Mouse (Mus musculus) left cerebral cortex, adult 8-10 months (tissue): ENCODE results near the gene Rbl2. TPM values are rescaled to one million over a fixed set of nuclear protein-coding genes. Genes with fewer than 3 reads are reported as not detected.

Experiments
- DNase-seq, 2 experiments: peaks; one replicate each; pipeline ENCODE4 v3.0.0; 2022; ENCODE audit warnings: low spot score in 2 of 2
- total RNA-seq, 4 experiments: library from RNA; stranded (reverse); gene quantifications; 2 replicates each; pipeline ENCODE4 v1.2.4; 2022

Gene Rbl2
- total RNA-seq, 4 experiments from 2014 or later, result 36.3 to 42.8 (median 40.1) TPM

DNA sequence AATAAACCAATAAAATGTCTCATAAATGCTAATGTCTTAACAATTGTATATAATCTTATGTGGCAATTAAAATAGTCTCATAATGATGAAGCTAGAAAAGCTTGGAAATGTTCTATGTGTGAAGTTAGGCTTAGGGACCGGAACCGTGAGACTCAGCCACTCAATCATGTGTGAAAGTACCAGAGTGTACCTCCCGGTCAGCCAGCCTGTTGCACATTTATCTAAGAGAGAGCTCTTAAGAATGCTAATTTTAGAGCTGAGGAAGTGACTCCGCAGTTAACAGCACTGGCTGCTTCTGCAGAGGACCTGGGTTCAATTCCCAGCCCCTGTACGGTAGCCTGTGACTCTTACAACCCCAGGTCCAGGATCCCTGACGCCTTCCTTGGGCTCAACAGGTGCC, 28.2 kb downstream of the Rbl2 start:
- DNase-seq, result no peak

DNA sequence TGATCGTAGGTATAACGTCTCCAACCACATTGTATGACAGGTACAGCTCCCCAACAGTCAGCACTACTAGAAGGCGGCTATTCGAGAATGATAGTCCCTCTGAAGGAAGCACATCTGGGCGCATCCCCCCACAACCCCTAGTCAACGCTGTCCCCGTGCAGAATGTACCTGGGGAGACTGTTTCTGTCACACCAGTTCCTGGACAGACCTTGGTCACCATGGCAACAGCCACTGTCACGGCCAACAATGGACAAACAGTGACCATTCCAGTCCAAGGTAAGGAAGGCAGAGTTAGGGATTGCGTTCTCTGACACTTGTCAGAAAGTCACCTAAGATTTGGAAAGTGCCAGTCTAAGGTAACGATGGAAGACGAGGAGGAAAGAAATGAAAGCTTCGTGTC, 36.4 kb downstream of the Rbl2 start:
- no peak for DNase-seq

DNA sequence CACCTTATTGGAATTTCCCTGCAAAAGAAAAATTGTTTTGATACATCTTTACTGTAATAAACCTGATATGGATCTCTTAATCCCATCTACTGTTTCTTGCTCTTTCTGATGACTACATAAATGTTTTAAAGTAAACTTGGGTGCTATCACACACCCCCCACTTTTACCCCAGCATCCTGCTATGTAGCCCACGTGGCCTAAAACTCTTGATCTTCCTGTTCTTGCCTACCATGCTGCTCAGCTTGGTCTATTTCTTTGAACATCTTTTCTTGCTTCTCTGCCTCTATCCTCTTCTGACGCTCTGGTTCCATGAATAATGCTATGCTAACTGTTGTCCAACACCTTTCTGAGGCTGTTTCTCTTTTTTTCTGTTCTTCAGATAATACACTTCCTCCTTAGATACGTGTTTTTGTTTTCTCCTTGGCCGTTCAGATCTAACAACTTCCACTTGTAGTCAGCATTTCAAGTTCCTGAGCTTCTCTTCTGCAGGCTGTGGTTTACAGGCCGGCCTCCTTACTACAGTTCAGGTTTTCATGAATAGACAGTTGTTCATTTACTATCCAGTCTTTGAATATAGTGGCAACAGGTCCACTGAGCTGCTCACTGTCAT, 42.1 kb downstream of the Rbl2 start:
- DNase-seq, result no peak

DNA sequence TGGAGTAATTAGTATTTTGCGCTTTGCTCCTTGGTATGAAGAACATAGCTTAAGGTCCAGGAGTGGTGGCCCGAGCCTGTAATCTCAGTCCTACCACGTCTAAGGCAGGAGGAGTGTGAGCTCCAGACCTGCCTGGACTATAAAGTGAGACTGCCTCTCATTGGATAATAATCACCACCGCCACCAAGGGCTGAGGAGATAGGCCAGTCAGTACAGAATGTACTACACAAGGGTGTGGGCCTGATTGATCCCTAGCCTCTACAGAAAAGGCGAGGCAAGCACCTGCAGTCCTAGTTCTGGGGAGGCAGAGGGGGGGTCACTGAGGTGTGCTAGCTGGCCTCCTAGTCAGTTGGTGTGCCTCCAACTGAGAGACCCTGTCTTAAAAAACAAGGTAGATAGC, 44.6 kb downstream of the Rbl2 start:
- no peak for DNase-seq

DNA sequence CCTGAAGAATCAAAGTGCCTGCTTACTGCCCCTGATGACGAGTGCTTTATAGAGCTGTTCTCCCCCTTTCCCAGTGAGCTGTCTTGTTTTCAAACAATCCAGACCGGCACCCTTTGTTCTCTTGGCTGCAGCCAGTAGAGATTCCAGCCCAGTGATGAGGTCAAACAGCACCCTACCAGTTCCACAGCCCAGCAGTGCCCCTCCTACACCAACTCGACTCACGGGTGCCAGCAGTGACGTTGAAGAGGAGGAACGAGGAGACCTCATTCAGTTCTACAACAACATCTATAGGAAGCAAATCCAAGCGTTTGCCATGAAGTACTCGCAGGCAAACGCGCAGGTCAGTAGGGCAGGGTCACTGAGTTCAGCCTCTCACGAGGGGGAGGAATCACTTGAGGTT, 45.1 kb downstream of the Rbl2 start:
- no peak for DNase-seq

DNA sequence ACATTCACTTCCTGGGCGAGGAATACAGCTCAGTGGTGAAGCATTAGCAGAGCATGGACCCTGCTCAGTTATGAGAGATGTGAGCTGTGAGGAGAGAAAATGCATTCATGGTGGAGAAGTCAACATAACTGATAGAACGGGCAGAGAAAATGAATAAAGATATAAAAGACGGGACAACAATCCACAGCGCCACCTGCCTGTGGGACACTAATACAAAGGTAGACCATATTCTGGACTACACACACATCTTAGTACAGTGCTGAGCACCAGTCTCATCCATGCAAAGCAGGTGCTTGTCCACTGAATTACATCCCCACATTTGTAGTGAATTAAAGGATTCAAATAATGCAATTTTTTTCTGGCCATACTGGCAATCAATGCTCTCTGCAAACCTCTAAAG, 47.7 kb downstream of the Rbl2 start:
- DNase-seq, result no peak

DNA sequence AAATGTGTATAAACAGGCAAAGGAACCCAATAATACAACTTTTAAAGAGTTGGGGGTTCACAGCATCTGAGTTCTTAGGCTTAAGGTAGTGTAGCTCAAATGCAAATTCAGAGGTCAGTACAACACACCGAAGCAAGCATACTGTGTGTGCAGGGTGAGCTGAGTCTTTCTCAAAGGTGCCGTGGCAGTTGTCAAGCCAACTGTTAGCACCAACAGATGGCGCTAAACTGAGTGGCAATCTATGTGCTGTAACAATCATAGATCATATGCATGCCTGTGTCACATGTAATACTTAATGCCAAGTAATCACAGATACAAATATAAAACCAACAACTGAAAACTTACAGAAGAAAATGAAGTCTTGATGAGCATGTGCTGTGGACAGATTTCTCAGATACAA, 48.3 kb downstream of the Rbl2 start:
- no peak for DNase-seq

DNA sequence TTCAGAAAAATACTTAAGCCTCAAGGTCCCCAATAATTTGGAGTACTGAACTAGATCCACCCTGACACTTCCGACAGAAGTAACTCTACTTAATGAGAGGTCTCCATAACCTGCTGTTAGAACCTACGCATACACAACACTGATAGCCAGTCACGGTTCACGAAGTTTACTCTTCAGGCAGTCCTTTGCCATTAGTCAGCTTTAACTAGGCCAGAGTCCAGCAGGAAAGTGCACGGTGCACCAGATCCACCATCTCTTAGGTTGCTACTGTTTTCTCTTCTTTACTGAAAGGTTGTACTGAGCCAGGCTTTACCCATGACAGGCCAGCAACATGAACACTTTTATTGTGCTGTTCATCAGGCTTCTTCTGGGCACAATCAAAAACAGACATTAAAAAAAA, 54.5 kb downstream of the Rbl2 start:
- DNase-seq, result no peak

DNA sequence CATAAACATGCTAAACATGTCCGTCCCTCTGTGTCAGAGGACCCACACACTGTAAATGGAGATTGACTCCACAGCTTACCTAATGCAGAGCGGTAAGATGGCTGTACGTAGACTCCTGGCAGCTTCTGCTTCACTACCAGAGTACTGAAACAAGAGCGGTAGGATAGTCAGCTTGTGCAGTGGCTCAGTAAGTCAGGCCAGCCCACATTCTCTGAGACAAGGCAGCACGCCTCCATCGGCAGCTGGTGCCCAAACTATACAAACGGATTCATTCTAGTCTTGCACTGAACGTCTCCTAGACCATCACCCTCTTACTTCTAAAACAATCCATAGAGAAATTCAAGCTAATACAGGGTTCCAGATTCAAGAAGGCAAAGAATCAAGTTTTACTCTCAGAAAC, 56.9 kb downstream of the Rbl2 start:
- peak in 1 of 2 experiments; percentile 67 for DNase-seq

DNA sequence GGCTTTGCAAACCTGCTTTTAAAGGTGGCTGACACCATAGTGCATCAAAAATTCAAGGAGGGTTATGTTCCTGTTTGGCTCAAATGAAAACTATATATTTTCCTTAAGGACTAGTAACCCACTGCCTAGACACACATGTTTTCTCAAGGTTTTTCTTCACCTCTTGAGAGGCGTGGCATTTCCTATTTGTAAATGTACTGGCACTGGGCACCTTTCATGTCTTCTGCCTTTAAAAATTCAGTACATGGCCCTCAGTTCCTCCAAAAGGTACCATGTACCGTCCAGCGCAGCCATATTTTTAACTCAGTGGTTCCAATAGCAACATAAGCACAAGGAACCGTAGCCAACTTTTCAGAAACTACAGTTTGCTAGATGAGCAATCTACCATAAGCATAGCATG, 62.9 kb downstream of the Rbl2 start:
- no peak for DNase-seq

DNA sequence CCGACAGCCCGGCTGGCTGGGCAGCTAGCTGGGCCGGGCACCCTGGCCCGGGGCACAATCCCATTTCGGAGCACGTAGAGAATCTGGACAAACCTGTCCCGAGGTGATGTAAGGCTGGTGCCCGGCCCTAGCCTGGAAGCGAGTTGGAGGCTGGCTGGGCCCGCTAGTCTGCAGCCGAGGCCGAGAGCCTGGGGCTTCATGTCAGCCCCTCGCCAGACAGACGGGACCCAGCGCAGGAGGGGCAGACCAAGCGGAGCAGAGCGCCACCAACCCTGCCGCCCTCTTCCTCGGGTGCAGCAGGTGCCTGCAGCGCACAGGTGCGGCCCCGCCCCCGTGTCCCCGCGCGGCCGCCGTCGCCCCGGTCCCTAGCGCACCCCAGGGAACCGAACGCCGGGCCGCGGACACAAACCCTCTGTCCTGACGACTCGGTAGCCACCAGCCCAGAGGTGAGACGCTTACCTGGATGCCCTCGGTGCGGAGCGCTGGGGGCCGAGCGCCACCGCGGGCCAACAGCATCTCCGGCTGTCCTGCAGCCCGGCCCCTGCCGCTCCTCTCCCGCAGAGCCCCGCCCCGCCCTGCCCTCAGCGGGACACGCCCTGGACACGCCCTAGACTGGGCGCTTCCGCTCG, 63.7 kb downstream of the Rbl2 start:
- no peak for DNase-seq

DNA sequence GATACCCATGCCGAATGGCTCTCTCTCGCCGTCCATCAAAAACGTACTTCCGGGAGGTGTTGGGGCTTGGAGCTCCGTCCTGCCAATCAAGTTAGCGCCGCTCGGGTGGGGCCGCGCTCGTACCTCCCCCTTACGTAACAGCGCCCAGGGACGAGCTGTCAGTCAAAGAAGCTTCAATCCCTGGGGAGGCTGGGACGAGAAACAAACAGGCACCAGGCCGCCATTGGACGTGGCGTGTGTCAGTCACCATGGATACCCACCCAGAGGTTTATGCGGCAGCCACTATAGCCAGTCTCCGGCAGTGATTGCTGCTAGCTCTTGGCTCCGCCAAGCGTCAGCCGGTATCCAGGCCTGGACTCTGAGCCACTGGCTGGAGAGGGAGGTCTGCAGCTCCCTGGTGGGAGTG, 64.2 kb downstream of the Rbl2 start:
- DNase-seq, result peak; percentile 100

DNA sequence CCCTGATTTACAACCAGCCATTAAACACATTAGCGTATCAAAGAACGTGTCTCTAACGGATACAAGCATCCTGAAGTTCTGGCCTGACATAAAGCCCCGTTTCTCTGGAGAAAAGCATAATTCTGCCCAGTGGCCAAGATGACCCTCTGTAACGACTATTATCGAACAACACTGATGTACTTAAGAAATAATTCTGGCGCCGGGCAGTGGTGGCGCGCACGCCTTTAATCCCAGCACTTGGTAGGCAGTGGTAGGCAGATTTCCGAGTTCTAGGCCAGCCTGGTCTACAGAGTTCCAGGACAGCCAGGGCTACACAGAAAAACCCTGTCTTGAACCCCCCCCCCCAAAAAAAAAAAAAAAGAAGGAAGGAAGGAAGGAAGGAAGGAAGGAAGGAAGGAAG, 64.8 kb downstream of the Rbl2 start:
- DNase-seq, result no peak

DNA sequence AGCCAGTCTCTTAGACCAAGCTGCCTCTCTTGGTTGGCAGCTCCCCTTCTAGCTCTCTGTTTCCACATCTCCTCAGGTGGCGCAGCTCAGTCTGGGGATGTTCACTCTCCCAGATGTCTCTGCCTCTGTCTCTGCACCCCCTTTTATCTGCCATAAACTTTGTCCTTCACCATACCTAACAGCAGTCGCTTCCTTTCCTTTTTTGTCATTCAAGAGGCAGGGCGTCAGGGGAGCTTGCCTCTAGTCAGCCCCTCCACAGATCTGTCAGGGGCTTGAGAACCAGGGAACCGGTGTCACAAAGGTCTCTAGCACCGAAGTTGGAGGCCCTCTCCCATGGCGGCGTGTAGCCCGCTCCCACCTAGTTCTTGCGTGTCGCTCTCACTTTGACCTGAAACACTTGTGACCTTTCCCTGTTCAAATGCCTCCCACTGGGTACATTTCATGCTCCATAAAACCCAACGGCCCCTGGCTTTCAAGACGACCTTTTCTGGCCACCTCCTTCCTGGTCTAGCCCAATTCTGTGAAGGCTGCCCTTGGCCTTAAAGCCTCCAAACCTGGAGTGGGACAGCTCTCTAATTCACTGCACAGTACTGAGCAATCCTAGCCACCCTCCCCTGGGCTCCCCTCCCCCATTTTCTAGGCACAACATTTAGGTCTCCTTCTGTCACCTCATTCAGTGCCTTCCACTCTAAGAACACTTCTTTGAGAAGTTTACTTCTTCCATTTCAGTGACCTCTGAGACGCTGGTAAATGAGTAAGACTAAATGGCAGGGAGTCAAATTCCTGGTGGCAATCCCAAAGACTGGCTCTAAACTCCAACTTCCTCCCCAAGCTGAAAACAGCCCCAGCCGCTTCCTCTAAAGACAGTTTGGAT, 65.7 kb downstream of the Rbl2 start:
- DNase-seq, result no peak

DNA sequence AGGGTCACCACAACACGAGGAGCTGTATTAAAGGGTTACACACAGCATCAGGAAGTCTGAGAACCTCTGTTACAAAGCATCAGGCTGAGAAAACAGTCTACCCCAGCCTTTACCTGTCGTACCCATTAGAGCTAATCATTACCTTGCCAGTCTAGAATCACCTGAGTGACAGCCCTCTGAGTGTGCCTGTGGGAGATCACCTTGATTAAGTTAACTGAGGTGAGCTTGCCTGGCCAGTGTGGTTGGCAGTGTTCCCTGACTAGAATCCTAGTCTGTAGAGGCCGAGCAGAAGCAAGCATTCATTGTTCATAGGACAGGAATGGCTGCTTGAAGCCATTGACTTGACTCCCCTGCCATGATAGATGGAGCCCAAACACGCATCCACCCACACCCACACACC, 71.0 kb downstream of the Rbl2 start:
- DNase-seq, result no peak

DNA sequence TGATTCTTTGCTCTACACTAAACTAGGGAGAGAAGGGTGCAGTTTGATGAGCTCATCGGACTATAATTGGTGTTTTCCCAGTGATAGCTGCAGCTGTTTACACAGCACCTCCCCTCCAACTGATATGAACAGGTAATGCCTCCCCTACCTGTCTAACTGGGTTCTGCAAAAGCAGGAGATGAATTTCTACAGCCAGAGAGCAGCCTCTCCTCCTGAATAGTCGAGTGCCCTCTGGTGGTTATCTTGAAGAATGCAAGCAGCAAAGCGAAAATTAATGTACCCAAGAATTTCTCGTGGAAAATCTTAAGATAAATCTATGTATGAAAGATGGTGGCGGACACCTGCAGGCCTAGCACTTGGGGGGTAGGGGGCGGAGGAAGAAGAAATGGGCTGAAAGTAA, 77.9 kb downstream of the Rbl2 start:
- no peak for DNase-seq

DNA sequence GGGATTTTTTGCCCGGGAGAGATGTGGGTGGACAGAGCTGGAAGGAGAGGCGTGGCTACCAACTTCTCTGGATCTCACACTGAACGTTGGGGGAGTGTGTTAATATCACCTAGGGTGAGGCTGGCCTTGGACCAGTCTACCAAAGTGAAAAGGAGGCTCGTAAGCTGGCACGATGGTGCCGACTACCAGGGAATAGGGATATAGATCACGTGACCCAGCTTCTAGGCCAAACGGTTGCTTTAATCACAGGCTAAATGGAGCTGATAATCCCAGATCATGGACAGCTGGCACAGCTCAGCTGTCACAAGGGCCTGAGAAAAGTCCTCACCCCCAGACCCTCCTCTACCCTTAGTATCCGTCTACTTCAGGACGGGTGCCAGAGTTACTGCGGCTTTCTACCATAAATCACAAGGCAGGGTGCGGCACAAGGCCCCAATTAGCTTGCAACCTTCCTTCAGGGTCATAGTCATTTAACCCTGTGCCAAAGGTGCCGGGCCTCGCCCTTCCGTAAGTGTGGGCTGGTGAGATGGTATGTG, 78.9 kb downstream of the Rbl2 start:
- no peak for DNase-seq

DNA sequence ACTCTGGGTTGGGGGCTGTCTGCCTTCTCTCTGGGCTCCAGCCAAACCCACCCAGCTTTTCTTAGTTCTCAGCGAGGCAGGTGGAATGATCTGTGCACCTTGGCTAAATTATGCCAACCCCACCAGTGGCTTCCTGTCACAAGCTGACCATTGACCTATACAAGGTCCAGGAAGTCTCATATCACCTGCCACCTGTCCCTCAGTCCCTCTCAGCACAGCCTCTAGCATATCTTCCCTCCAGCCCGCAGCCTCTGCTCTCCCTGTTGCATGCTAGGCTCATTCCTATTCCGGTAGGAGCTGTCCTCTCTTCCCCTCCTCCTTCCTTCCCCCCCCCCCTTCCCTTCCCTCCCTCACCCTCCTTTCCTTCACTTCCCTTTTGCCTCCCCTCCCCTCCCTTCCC, 79.4 kb downstream of the Rbl2 start:
- no peak for DNase-seq

DNA sequence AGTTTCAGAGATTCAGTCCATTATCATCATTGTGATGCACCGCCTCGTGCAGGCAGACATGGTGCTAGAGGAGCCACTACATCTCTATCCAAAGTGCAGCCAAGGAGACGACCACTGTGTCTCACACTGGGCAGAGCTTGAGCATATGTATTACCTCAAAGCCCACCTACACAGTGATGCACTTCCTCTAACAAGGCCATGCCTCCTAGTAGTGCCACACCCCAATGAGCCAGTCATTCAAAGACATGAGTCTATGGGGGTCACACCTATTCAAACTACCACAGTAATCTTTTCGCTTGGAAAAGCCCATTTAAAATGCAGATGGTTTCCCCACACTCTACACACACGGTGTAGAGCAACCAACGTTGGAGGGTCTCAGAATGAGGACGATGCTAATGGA, 81.7 kb downstream of the Rbl2 start:
- no peak for DNase-seq

DNA sequence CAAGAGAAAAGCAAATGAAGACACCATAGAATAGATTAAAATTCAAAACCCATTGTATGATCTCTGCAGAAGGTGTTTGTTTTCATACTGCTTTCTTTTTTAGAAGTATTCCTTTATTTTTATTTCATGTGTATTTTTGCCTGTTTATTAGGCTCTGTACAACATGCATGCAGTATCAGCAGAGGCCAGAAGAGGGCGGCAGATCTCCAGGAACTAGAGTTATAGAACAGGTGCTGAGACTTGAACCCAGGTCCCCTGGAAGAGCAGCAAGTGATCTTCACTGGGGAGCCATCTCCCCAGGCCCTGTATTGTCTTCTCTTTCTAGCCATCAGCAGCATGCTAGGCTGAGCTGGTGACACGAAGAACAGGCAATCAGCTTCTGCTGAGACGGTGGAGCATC, 84.0 kb downstream of the Rbl2 start:
- no peak for DNase-seq

DNA sequence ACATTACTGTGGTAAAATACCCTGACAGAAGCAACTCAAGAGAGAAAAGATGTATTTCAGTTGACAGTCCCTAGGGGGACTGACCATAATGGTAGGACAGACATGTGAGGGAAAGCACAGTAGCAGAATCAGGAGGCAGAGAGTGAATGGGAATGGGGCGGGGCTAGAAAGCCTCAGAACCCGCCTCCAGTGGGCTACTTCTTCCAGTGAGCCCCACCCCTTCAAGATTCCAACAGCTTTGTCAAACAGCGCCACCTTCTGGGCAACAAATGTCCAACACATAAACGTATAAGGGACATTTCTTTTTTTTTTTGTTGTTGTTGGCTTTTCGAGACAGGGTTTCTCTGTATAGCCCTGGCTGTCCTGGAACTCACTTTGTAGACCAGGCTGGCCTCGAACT, 84.7 kb downstream of the Rbl2 start:
- no peak for DNase-seq

DNA sequence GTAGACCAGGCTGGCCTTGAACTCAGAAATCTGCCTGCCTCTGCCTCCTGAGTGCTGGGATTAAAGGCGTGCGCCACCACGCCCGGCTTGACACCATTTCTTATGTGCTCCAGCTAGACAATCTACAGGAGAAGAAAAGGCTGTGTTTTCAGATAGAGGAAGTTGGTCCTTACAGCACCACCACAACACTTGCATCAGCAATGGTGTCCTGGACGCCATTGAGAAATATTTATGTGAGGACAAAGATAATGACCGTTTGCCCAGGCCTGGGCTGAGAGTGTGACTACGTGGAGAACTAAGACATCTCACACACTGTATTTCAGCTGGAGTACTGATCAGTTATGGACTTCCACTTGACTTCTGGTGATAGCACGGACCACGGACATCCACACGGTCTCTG, 88.8 kb downstream of the Rbl2 start:
- DNase-seq, result no peak
